Mouse (Mus musculus) C2C12 (cell line): ENCODE results near the gene Mmp8.

Experiments used
- CEBPB ChIP-seq: IDR thresholded peaks from one replicate; pipeline ENCODE4 v1.6.1; 2011; ENCODE audit warnings: low read depth, mild to moderate bottlenecking, control low read depth, moderate library complexity
- CTCF ChIP-seq: IDR thresholded peaks from one replicate; pipeline ENCODE4 v1.5.1; 2011; ENCODE audit not compliant: control insufficient read depth, insufficient read depth, insufficient read length
- FOSL1 ChIP-seq: IDR thresholded peaks from one replicate; pipeline ENCODE4 v1.8.0; 2011; ENCODE audit warnings: mild to moderate bottlenecking, low read length; ENCODE audit not compliant: poor library complexity, insufficient read depth, severe bottlenecking
- MAX ChIP-seq: IDR thresholded peaks from one replicate; pipeline ENCODE4 v1.6.1; 2011; ENCODE audit warnings: mild to moderate bottlenecking, control low read depth
- USF1 ChIP-seq: IDR thresholded peaks from one replicate; pipeline ENCODE4 v1.6.1; 2011; ENCODE audit warnings: low read depth, mild to moderate bottlenecking, control low read depth, moderate library complexity

DNA sequence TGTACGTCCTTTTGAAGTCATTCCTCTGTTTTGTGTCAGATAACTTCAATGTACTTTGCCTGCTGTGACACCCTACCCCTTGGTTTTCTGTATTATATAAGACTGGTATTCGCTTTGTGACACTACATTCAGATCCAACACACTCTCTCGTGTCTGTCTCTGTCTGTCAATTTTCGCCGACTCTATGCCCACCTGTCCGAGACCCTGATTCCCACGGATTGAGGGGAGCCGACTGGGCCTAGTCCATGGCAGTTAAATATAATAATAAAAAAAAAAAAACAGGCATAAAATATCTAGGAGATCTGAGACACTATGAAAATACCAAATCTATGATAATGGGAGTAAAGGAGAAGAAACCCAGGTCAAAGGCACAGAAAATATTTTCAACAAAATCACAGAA lies 31.8 kb downstream of the Mmp8 start:
- TF ChIP-seq CTCF, result no peak
- TF ChIP-seq MAX, result no peak
- TF ChIP-seq CEBPB, result no peak
- TF ChIP-seq USF1, result no peak
- no peak for TF ChIP-seq FOSL1
